Mouse (Mus musculus): Measurements from ENCODE around the gene Rab3c.

GRCm38 (mm10) chr13:110018941-110019743 is 261.7 kb downstream of the Rab3c start:
- TF ChIP-seq PAX5 (IDR thresholded peaks at IDR 0.05; ENCODE audit: low read length) (no peak), CTCF (conservative IDR thresholded peaks at IDR 0.05 in 1 of 2, IDR thresholded peaks at IDR 0.05 in 1 of 2; ENCODE audit: low read depth in 2 of 2, low read length in 2 of 2) (no peak), MEF2A (IDR thresholded peaks at IDR 0.05; ENCODE audit: borderline replicate concordance, low read depth, low read length) (no peak), POLR2A (IDR thresholded peaks at IDR 0.05; ENCODE audit: low read depth, low read length) (no peak), ZMIZ1 (IDR thresholded peaks at IDR 0.05; ENCODE audit: low read depth, low read length) (no peak)
